Mouse (Mus musculus): ENCODE data around the gene Trim8. TPM values are rescaled to one million over a fixed set of nuclear protein-coding genes. Genes with fewer than 3 reads are reported as not detected.

The Trim8 gene
- total RNA-seq, 2 experiments from 2014 or later = 113 to 119 TPM

DNA sequence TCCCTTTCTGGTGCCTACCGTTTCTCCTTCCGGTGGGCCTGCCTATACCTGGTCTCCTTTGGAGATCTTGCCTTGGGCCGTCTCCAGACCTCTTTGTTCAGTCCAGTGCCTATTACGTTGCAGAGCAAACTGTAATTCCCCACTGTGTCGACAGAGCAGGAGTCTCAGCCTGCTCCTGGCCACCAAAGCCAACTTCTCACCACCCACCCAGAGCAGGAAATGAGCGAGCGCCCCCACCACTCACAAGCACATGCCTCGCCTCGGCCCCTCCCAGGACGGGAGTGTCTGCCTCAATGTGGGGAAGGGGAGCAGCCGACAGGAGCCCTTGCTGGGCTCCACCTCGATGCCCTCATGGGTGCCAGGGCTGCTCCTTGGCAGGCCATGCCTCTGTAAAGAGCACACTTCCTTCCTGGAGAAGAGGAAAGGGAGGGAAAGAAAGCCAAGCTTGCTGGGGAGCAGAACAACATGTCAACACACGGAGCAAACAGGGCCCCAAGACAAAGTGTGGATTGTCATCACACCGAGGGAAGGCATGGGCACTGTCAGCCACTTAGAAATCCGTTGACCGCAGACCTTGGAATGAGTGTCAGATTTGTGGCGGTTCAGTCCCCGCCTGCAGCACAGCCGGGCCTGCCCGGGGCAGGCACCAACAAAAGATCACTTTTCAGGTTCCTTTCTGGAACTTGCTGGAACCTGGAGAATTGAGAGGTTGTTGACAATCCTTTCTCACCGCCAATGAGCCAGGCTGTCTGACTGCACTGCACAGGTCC lies 22.0 kb upstream of the Trim8 start:
- DNase-seq = no peak
- intact Hi-C loops (cut with DNase I) = no loop called here

DNA sequence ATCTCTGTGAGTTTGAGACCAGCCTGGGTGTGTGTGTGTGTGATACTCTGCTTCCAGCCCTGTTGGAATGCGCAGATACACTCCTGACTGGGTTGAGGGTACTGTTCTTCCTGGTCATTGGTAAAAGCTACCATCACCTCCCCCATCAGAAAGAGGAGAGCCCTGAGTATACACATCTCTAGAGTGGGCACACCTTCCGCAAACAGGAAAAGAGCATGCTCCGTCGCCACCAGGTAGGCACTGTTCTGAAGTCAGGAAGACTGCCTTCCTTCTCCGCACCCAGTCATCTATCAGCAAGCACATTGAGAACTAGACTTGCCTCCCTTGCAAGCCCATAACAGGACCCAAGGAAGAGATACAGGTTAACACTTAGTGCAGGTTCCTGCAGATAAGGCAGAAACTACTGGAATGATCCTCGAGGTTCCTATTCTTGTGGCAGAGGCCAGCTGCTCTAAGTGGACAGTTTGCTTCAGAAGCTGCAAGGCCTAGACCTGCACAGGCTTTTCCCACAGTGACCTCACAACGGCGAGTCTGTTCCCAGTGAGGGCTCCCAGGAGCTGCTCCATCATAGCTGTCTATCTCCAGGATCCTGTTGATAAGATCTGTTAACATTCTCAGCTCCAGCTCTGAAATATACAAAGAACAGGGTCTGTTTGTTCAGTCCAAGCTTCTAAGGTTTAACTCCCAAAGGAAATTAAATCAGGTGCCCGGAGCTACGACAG lies 20.7 kb upstream of the Trim8 start:
- intact Hi-C loops (cut with DNase I) = no loop called here
- no peak for DNase-seq

DNA sequence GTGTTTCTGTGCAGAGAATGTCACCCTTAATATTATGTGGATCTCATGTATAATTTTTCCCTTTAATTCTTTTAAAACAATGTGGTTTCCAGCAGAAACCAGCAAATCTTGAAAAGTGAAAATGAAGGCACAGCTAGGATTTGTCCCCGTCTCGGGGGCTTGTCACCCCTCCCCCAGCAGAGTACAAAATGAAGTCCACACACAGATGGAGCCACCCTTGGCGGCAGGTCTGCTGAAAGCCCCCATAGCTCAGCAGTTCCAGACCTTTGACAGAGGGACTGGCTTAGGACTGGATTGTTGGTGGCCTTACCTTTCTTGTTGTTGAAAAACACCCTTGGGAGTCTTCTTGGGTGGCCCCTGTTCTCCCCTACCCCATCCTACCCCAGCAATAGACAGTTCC lies 20.1 kb upstream of the Trim8 start:
- peak; percentile 40 for DNase-seq
- intact Hi-C loops (cut with DNase I) = no loop called here

DNA sequence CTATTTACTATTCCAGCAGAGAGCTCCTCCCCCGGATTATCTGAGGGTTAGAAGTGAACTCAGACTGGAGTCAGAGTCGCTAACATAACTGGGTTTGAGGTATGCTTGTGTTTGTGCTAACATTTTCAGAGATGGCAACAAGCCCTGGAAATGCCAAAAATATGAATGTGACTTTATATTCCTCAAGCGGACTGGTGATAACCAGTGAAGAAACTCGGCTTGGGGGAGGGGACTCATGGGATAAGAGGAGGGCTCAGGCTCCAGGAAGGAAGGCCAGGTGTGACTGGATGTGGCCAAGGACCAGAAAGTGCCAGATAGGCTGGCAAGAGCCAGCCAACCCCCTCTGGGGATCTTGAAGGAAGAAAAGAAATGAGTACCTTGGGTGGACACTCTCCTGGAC lies 19.7 kb upstream of the Trim8 start:
- no peak for DNase-seq
- intact Hi-C loops (cut with DNase I) = no loop called here

DNA sequence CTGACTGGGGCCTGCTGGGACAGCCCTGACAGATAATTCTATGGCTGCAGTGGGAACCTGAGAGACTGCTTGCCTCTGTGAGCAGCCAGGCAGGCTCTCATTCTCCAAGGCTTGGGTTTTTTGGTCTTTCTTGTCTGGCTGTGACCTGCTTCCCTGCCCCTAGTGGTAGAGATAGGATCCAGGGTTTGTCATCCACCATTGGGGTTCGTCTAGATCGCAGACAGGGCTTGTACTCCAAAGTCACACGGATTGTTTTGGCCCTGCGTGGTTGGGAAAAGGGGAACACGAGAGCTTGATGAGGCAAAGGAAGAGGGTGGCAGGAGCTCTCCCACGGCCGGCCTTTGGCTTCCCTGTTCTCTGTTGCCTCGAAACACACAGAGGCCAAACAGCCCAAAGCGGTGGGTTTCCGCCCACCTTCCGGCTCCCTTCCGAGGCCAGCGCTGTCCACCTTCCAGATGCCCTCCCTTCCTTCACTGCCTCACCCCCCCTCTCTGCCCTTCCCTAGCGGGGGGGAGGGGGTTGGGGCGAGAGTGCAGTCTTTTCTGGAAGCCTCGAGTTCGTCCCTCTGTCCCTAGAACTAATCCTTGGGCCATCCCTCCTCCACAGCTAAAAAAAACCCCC lies 18.5 kb upstream of the Trim8 start:
- DNase-seq = no peak
- intact Hi-C loops (cut with DNase I) = no loop called here

GRCm38 (mm10) chr19:46483701-46484328 lies 17.7 kb upstream of the Trim8 start:
- intact Hi-C loops (cut with DNase I) = no loop called here
- DNase-seq = peak; percentile 79

- intact Hi-C loops (cut with DNase I) = no loop called here
- peak; percentile 68 for DNase-seq
These were observed 17.0 kb upstream of the Trim8 start for GRCm38 (mm10) chr19:46484518-46484917.

DNA sequence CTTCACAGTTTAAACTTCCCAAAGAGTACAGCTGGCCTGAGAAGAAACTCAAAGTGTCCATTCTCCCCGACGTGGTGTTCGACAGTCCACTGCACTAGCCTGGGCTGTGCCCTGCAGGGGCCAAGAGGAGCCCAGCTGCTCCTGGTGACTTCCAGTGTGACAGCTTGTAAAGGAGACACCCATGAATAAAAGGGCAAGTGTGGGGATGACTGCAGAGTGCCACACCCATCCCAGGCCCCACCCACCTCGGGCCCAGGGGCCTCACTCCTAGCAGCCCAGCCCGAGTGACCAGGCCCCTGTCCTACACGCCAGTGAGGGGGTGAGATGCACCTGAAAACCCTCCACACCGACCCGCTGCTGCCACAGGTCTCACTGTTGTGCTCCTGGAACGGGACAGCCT lies 15.7 kb upstream of the Trim8 start:
- intact Hi-C loops (cut with DNase I) = no loop called here
- no peak for DNase-seq

DNA sequence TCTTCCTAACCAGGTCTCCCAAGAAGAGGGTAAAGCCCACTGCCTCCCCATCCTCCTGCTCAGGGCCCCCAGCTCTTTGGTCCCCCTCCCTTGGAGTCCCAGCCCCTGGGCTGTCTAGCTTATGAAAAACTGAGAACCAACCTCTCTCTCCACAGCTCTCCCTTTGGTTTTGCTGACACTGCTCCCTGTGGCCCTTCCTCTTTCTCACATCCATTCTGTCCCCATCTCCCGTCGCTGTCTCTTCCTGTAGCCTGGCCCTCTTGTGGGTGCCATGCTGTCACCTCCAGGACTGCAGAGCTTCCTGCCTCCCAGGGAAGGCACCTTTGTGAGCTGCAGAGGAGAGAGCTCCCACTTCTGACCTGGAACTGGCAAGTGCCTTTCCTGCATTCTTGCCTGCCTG lies 14.8 kb upstream of the Trim8 start:
- DNase-seq = no peak
- intact Hi-C loops (cut with DNase I) = no loop called here

- DNase-seq = no peak
- intact Hi-C loops (cut with DNase I) = no loop called here
These were observed 12.1 kb upstream of the Trim8 start for GRCm38 (mm10) chr19:46489448-46489847.

DNA sequence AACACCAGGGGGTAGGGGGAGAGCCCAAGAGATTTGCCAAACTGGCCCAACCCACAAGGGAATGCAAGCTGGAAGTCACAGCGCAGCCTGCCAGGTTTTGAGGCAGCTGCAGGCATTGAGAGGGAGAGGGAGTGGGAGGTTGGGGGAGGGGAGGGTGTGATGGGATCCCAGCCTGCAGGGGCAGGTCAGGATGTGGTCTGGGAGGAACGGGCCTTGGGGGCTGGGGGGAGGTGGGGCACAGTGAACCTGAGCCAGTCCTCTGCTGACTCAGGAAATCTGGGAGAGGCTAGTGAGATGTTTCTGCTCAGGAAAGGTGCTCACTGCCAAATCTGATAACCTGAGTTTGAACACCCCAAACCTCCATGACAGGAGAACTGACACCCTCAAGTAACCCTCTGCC lies 10.9 kb upstream of the Trim8 start:
- peak; percentile 53 for DNase-seq
- intact Hi-C loops (cut with DNase I) = no loop called here

DNA sequence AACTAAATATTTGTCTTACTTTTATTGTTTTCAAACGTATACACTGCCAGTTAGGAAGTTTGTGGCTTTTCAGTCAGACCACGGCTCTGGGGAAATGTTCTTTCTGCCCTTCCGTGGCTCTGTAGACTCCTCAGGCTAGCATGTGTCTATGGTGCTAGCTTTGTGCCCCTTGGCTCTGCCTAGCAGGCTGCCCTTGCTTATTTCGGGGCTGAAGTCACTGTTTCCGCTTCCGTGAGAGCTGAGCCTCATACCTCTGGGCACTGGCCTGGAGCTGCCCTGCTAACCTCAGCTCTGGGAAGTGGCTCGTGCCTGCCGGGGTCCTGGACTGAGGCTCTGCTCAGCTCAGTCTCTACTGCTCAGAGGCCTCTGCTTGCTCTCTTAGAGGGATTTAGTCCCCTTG lies 6.4 kb upstream of the Trim8 start:
- no peak for DNase-seq
- intact Hi-C loops (cut with DNase I) = no loop called here

DNA sequence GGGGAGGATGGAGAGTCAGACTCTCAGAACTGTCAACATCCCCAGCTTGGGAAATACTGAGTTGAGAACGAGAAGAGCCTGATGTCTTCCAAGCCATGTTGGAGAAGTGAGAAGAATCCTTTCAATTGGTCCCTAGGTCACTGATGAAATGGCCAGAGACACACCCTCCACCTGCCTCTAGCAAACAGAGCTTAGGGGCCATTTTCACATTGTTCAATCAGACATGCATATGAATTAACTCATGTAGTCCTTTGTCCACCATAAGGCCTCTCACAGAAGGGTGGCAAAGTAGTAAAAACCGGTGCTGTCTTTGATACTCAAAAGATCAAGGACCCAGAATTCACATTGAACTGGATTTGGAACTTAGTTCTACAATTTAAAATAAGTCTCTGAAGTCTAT lies 4.3 kb upstream of the Trim8 start:
- intact Hi-C loops (cut with DNase I) = no loop called here
- DNase-seq = no peak

- no peak for DNase-seq
- intact Hi-C loops (cut with DNase I) = no loop called here
These were observed 2.0 kb upstream of the Trim8 start for GRCm38 (mm10) chr19:46499539-46499835.

DNA sequence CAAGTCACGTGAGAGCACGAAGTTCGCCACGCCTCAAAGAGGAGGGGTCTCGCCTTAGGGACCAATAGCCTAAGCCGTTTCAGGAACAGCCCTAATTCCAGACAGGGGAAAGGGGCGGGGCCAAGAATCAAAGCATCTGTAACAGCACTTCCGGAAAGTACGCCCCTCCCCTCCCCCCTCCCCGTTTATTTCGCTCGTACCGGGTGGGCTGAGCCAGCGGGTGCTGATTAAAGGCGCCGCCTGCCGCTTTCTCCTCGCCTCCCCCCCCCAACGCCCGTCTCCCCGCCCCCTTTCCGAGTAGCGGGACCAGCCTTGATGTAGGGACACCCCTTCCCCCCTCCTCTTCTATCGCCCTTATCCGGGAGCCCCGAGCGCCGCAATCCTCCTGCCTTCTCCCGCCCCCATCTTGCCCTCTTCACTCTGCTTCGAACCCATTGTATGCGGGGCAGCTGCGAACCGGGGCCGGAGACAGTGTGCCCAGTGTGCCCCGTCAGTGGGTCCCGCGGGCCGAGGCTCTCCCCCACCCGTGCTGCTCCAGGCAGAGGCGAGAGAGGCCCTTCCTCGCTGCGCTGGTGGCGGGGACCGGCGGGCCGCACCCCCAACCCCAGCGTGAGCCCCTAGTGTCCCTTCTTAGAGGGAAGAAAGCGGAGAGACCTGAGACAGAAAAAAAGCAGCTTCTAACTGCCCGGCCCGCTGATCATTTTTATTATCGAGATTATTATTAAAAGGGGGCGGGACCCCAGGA lies 1.5 kb upstream of the Trim8 start:
- intact Hi-C loops (cut with DNase I) = no loop called here
- peak; percentile 99 for DNase-seq

DNA sequence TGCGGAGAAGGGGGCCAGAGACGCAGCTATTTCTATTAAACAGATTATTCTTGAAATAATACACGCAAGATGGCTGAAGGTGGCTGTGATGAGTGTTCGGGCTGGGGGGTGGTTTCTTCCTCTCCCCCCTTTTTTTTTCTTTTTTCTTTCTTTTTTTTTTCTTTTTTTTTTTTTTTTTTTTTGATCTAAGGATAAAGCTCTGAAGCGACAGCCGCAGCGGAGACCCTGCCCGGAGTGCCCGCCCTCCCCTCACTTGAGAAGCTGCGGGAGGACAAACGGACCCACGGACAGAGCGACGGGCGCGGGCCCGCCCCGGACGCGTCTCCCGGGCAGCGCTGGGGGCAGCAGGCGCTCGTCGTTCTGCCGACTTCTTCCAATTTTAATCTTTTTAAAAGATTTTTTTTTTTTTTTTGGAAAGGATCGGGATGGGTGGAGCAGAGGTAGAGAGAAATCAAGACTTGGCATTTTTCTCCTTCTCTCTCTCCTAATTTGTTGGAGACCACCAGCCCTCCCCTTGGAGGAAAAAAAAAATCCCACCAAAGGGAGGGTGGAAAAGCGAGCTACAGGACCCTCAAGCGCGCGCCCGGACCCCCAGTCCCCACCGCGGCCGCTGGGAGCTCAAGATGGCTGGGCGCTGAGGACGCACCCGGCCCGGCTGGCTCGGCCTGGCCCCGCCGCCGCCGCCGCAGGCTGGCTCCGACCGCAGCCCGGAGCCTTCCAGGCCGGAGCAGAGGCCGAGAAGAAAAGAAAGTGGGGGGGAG lies 741 bp upstream of the Trim8 start:
- intact Hi-C loops (cut with DNase I) = no loop called here
- peak; percentile 72 for DNase-seq

DNA sequence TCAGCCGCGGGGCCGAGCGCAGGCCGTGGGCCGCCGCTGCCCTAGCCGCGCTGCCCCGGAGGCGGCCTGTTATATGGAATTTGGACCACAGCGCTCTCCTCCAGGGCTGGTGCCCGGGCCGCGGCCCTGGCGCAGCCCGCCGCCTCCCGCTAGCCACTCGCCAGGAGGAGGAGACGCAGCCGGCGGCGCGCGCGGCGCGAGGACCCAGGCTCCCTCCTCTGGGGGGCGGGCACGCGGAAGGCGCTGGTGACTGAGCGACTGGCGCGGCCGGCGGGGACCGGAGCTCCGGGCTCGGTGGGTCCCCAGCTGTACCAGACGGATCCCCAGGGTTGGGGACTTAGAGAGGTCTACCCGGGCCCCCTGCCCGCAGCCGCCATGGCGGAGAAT lies 560 bp downstream of the Trim8 start:
- DNase-seq = peak; percentile 66
- intact Hi-C loops (cut with DNase I) = no loop called here

DNA sequence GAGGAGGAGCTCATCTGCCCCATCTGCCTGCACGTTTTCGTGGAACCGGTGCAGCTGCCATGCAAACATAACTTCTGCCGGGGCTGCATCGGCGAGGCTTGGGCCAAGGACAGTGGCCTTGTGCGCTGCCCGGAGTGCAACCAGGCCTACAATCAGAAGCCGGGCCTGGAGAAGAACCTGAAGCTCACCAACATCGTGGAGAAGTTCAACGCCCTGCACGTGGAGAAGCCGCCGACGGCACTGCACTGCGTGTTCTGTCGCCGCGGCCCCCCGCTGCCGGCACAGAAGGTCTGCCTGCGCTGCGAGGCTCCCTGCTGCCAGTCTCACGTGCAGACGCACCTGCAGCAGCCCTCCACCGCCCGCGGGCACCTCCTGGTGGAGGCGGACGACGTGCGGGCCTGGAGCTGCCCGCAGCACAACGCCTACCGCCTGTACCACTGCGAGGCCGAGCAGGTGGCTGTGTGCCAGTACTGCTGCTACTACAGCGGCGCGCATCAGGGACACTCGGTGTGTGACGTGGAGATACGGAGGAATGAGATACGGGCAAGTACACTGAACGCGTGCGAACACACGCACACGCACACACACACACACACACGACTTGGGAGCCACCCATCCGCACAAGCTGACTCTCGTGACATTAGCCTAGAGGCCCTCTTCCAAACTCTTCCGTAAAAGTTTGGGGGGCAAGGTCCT lies 1.1 kb downstream of the Trim8 start:
- intact Hi-C loops (cut with DNase I) = no loop called here
- peak; percentile 84 for DNase-seq

DNA sequence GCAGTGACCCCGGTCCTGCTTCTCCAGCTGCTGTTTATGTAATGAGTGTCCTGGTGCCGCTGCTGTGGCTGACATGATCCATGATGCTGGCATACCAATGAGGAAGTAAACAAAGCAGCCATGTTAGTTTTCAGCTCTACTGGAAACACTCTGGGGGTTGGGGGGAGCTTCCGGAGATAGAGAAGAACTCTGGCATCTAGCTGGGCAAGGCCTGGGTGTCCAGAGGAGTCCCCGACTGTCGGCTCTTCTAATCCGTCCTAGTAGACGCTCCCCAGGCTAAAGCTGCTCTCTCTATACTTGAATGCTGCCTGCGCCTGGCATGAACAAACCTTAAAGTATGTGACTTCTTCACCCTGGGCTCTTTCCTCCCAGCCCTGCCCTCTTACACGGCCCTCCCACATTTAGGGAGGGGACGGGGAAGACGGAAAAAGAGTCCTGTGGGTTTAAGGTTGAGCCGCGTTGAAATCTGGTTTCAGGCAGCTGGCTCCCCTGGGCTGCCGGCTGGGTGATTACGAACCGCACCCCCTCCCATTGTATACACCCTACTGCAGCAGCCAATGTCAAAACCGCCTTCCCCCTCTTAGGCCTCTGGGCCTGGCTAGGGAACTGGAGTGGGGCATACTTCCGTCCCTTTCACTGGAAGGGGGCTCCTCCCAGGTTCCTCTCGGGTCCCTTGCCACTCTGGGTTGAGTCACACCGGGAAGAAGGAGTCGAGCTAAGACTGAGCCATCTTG lies 2.0 kb downstream of the Trim8 start:
- no peak for DNase-seq
- intact Hi-C loops (cut with DNase I) = no loop called here

Measured in left cerebral cortex, postnatal 4 days (tissue).